Mouse (Mus musculus) bone marrow, adult 2 months (tissue): ENCODE measurements around the gene Agbl4. TPM values are rescaled to one million over a fixed set of nuclear protein-coding genes. Genes with fewer than 3 reads are reported as not detected.

Source experiments
- H3K27ac ChIP-seq: fragments of 200-500 bp; 2 replicates; pipeline ENCODE4 v1.5.1; 2012; ENCODE audit warnings: low read depth, mild to moderate bottlenecking, control low read depth, inconsistent platforms, low read length; ENCODE audit not compliant: control insufficient read depth, poor library complexity, insufficient read depth
- H3K4me1 ChIP-seq: fragments of 200-500 bp; 2 replicates; pipeline ENCODE4 v1.6.1; 2011; ENCODE audit warnings: low read length; ENCODE audit not compliant: control insufficient read depth, insufficient read depth
- H3K4me3 ChIP-seq: fragments of 200-500 bp; replicated peaks from 2 replicates; pipeline ENCODE3; 2011; ENCODE audit warnings: mild to moderate bottlenecking, low read depth, low read length, control low read depth; ENCODE audit not compliant: control insufficient read depth
- CTCF ChIP-seq: fragments of 200-500 bp; IDR thresholded peaks from 2 replicates; pipeline ENCODE4 v1.5.1; 2011; ENCODE audit warnings: low read length, control low read depth; ENCODE audit not compliant: control insufficient read depth, insufficient read depth
- POLR2A ChIP-seq: fragments of 200-500 bp; IDR thresholded peaks from 2 replicates; pipeline ENCODE4 v1.6.1; 2011; ENCODE audit warnings: low read depth, mild to moderate bottlenecking, control low read depth, low read length, borderline replicate concordance; ENCODE audit not compliant: control insufficient read depth
- WGBS: fragments of 180-500 bp; shearing (Covaris S2); methylation state at CpG from one replicate; pipeline ENCODE4 v1.1.7; 2018; 5-methylcytosine and 5-hydroxymethylcytosine counted together
- polyA plus RNA-seq: library from polyadenylated mRNA; stranded (reverse); fragments of >200 nt; gene quantifications from 2 replicates; pipeline ENCODE4 v1.2.4, GENCODE M21; 2011; ENCODE audit warnings: low replicate concordance; ENCODE audit not compliant: missing spikeins, insufficient read depth, insufficient read length

Gene Agbl4
- polyA plus RNA-seq = not detected in 2 replicates

GRCm38 (mm10) chr4:110397618-110398045 is at the start of gene Agbl4:
Gene Agbl4 (plus strand): TSS chr4:110397661.
- no peaks in the 10 kb centered on the region for H3K4me1 ChIP-seq
- H3K4me3 ChIP-seq = no peak within 1 kb of the TSS
- TF ChIP-seq POLR2A (no peak), CTCF (no peak)
- no peak within 1 kb of the TSS for H3K27ac ChIP-seq
- 3% methylated on average over 27 of the region's 27 CpGs for WGBS

- no peaks in the 10 kb centered on the region for H3K4me1 ChIP-seq
- WGBS = 8% methylated on average over 6 of the region's 6 CpGs
- no peak overlapping the region for H3K4me3 ChIP-seq
- H3K27ac ChIP-seq = no peak overlapping the region
- TF ChIP-seq CTCF = no peak
Observed at GRCm38 (mm10) chr4:110350856-110351177, 46.6 kb upstream of the Agbl4 start.

DNA sequence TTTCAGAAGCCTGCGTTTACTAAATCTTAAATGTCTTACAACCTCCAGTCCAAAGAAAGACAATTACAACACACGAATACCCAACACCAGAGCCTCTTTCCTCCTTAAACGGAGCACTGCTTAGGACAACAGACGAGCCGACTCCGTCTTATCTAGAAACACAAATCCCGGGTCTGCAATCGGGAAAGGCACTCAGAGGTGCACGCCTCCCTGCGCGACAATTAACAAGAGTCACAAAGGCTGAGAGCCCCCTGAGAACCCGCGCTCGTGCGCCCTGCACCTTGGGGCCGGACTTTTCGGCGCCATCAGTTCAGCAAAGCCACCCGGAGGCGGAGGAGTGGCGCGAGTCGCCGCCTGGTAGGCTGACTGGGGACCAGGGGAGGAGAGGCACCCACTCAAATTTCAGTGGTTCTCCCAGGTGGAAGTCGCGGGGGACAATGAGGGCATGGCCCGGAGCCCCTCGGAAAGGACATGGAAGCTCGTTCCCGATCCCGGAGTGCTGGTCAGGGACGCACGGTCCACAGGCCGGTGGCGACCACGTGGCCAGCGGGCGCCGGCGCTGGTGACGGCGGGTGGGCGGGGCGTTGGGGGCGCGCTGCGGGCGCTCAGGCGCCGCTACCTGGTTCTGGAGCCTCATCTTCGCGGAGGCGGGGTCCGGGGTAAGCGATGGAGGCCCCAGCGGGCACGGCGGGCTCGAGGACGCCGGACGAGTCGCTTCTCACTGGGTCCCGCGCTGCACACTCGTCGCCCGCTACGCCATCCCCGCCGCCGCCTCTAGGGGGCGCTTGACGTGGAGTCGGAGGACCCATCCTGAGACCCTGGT is 46.1 kb upstream of the Agbl4 start, which contains the start of gene Elavl4:
Gene Elavl4, minus strand, starts transcription at position 732 of the 823 bp plus-strand sequence.
- Histone ChIP-seq H3K4me1 (no peaks in the 10 kb centered on the region), H3K4me3 (no peak within 1 kb of the TSS), H3K27ac (no peak within 1 kb of the TSS; the same call in 1 of the 2 replicates)
- WGBS = 2% methylated on average over 75 of the region's 75 CpGs
- no peak for TF ChIP-seq POLR2A
- no peak for TF ChIP-seq CTCF

GRCm38 (mm10) chr4:110352001-110352369 is 45.5 kb upstream of the Agbl4 start:
- Histone ChIP-seq H3K27ac (no peak overlapping the region), H3K4me3 (no peak overlapping the region), H3K4me1 (no peaks in the 10 kb centered on the region)
- no peak for TF ChIP-seq POLR2A
- TF ChIP-seq CTCF = no peak
- WGBS = 11% methylated on average over 5 of the region's 5 CpGs

GRCm38 (mm10) chr4:110360568-110360967 is 36.9 kb upstream of the Agbl4 start:
- H3K4me3 ChIP-seq = no peak overlapping the region
- H3K27ac ChIP-seq = no peak overlapping the region
- no peaks in the 10 kb centered on the region for H3K4me1 ChIP-seq
- TF ChIP-seq CTCF (no peak), POLR2A (no peak)
- WGBS = 67% methylated on average over 2 of the region's 2 CpGs

DNA sequence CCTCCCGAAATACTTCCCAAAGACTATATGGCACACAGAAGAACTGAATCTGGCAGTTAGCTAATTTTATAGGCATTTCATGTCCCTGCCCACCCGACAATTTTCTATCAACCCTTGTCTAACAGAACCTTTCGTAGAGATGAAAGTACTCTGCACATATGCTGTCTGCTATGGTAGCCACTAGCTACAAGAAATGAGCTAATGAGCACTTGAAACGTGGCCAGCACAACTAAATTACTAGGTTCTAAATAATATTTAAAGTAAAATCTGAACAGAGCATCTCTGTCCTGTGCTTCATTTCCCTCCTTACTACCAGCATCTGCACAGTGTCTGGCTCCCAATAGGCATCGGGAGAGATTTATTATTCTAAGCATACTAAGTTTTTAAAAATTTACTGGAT is 1.2 kb upstream of the Agbl4 start:
- 74% methylated on average over 5 of the region's 5 CpGs for WGBS
- H3K4me1 ChIP-seq = no peaks in the 10 kb centered on the region
- no peak for TF ChIP-seq POLR2A
- no peak for TF ChIP-seq CTCF
- H3K27ac ChIP-seq = no peak overlapping the region
- H3K4me3 ChIP-seq = no peak overlapping the region

DNA sequence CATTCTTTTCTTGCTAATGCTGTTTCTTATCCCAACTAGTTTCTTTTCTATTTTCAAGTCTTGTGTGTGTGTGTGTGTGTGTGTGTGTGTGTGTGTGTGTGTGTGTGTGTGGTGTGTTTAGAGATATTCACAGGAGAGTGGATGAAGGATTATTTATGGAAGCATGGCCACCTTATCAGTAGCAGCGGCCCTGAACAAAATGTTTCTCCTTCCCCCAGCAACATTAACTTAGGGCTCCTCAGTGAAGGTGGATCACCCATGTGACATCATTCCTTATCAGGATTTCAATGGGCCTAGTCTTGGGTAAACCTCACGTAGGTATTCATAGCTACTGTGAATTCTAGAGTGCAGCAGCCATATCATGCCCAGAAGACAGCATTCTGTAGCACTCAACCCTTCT is 22.8 kb downstream of the Agbl4 start:
- WGBS = 68% methylated on average over 2 of the region's 2 CpGs
- no peak overlapping the region for H3K27ac ChIP-seq
- no peaks in the 10 kb centered on the region for H3K4me1 ChIP-seq
- no peak overlapping the region for H3K4me3 ChIP-seq
- TF ChIP-seq POLR2A (no peak), CTCF (no peak)

- H3K27ac ChIP-seq = no peak overlapping the region
- TF ChIP-seq CTCF (no peak), POLR2A (no peak)
- H3K4me1 ChIP-seq = no peaks in the 10 kb centered on the region
- H3K4me3 ChIP-seq = no peak overlapping the region
Observed at GRCm38 (mm10) chr4:110427653-110428052, 30.2 kb downstream of the Agbl4 start.
